Mouse (Mus musculus): ENCODE data around the gene Snrpd3.
A peak's percentile ranks its signal among the peaks of the same experiment; 100 is the strongest.
"Not testable (repeated sequence)": the region's sequence is repeated elsewhere in the genome, so short reads cannot be mapped to it uniquely, and the experiment has no call there.

Gene Snrpd3

DNA sequence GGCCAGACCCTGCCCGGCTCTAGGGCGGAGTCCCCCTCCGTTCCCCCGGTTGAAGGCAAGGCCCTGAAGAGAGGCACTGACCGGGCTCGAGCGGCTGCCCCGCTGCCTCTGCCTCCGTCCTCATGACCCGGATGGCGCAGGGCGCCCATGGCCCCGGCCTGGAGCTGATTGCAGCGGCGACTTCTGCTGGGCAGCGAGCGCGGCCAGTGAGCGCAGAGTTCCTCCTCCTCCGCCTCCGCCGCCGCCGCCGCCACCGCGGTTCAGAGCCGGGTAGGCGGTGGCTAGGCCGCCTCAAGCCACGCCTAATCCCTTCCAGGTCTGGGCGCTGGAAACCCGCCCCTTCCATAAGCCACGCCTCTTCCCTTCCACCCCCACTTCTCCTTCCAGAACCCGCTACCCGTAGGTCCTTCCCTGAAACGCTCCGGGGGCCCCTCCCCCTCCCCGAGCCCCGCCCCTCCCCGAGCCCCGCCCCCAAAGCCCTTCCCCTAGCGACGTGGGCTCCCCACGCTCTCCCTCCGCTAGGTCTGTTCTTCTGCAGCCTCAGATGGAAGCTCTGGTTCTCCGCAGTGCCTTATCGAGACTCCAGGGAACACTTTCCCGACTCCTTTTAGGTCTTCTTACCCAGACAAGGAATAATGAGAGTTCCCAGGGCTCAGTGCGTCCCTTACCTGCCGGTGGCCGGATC, at the start of gene Snrpd3:
Gene Snrpd3, plus strand, starts transcription at position 479 of the 685 bp plus-strand sequence.
- peak; percentile 95 for DNase-seq

DNA sequence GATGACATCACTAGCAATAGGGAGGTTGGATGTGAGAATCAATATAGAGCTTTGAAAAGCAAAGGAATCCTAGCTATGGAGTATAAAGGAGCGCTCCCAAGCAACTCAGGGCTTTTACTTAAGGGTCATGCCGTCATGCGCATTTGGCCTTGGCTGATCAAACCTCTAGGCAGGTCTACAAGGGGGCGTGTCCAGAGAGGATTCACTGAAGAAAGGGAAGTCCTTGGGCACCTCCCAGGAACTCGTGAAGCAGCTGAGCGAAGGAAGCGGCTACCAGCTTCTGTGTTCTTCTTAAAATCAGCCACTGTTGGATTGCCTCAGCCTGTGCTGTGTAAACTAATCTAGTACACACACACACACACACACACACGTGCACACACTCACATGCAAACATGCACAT, 43.9 kb upstream of the Snrpd3 start:
- DNase-seq, result no peak

DNA sequence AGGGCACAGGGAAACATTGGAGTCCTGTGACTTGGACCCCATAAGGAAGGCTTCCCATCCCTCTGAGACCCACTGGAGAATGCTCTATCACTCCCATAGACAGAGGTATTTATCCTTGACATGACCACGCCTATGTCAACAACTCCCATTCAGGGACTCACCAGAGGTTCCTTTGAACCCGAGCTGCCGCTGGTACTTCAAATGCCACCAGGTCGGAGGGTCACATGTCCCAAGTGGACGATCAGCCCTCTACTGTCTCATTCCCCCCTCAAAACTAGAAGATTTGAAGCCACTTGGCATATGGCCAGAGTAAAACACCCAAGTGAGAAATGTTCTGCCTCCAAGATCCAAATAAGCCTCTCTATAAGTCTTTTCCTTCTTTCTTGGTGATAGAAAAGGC, 42.8 kb upstream of the Snrpd3 start:
- DNase-seq, result no peak

DNA sequence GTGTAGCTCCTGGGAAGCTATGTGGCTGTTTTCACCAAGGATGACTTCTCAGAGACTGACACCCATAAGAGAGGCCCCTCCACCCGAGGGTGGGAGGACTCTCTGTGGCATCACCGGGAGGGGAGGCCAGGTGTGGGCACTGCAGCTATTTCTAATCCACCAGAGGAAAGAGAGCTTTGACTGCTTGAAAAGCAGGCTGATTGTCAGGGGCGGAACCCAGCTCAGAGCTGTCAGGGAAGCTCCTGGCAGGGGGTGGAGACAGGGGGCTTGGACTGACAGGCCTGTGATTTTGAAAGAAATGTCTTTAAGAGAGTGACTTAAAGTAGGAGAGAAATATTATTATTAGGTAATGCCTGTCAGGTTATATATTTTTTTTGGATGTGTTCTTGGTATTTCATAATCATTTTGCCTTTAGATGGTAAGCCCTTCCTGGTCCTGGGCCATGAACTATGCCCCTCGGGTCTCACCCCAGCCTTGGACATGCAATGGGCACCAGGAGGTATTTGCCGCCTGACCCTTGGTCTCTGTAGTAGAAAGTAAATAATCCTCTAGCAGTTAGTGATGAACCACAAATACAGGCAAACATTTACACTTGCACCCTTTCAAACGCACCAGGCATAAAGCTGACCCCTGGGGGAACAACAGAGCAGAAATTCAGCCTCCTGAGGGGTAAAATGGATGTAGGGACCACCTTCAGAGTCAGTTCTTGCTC, 42.1 kb upstream of the Snrpd3 start:
- DNase-seq, result not testable (repeated sequence)

DNA sequence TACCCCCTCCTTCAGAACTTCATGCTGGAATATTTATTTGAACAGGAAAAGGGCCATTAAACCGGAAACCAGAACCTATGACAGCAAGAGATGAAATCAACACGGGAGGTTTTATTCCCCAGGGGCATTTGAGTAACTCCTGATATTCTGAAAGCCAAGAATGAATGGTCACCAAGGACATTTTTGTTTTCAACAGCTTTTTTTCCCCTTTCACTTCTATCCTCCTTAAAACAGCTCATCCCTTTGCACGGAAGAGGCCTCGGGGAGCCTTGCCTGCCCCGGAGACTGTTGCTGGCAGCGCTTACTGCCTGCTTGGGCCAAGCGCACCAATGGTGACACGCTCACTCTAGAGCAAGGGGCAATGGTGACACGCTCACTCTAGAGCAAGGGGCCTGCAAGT, 40.3 kb upstream of the Snrpd3 start:
- no peak for DNase-seq

DNA sequence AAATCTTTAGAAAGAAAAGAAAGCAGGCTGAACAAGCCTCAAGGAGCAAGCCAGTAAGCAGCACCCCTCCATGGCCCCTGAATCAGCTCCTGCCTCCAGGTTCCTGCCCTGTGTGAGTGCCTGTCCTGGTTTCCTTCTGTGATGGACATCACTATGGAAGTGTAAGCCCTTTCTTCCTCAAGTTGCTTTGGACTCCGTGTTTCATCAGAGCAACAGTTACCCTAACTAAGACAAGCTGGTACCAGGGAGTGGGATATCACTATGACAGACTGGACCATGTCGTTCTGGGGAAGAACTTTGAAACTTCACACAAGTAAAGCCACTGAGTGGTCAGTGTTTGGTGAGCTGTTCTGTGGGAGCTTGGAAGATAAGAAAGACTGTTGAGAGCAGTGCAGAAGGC, 37.4 kb upstream of the Snrpd3 start:
- DNase-seq, result no peak

DNA sequence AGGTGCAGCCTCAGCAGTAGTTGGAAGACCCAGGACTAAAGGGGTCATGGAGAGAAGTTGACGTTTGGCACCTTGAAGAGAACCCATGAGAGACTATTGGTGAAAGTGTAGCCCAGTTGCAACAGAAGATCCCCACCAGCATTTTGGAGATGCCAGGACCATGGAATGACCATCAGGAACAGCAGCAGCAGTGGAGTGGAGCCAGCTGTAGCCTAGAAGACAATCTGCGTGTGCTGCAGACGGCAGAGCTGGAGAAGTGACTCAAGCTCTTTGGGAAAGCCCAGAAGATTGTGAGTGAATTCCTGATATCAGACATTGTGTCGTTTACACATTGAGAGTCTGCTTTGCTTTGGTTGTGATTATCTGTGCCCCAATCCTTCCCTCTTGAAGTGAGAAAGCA, 35.6 kb upstream of the Snrpd3 start:
- no peak for DNase-seq

DNA sequence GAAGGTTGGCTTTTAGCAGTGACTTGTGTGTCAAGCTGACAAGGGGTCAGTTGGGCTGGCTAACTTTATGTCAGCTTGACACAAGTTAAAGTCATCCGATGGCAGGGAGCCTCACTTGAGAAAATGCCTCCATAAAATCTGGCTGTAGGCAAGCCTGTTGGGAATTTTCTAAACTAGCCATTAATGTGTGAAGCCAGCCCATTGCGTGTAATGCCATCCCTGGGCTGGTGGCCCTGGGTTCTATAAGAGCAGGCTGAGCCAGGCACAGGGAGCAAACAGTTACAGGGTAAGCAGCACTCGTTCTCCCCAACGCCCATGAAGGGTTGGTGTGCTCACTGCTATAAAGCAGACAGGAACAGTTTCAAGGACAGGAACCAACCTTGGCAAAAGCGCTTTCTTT, 35.1 kb upstream of the Snrpd3 start:
- DNase-seq, result no peak

DNA sequence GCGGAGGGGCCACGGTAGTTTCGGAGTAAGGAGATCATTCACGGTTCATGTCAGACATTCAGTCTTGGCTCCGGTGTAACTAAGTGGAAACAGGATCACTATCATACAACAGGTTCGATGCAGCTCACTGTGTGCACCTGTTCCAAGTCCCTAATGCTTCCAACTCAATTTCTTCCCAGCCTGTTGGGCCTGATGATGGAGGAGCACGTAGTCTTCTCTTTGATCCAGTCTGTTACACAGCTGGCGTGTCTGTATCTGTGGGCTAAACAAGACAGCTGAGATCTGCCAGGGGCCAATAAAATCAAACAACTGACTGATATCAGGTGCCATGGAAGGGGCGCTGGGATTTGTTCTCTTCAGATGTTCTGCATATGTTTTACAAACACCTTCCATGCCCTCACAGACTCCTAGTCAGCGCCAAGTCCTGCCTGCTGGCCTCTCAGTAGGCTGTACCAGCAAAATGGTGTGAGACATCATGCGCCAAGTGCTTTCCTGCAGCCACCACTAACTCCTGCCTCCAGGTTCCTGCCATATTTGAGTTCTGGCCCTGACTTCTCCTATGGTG, 34.4 kb upstream of the Snrpd3 start:
- no peak for DNase-seq

DNA sequence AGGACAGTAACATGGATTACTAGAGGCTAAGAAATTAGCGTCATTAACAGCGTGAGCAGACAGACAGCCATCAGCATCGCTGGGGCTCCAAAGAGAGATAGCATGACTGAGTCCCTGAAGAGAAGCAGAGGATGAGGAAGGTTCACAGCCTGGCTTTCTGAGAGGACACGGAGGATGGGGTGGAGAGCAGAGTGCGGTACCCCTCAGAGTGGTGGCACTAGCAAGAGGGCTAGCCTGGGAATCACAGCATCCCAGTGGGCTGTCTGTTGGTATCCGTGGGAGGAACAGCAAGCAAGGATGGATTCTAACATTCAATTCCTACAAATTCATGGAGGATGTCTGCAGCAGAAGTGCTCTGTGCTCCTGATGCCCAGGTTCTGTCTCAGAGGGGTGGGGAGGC, 33.3 kb upstream of the Snrpd3 start:
- DNase-seq, result no peak

DNA sequence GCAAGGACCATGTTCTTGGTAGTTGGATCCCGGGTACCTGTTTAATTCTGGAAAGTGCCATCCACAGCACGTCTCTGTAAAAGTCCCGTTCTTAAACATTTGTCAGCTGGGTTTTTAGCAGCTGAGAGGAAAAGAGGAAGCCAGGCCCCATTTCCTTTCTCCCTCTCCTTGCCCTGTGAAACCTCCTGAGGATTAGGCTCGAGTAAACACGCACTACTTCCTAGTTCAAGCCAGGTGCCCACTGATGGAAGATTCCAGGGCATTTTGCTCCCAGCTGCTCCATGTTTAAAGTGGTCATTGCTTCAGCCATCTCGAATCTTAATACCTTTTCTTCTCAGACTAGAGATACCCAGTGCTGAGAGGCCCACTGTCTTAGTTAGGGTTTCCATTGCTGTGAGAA, 32.6 kb upstream of the Snrpd3 start:
- DNase-seq, result no peak

DNA sequence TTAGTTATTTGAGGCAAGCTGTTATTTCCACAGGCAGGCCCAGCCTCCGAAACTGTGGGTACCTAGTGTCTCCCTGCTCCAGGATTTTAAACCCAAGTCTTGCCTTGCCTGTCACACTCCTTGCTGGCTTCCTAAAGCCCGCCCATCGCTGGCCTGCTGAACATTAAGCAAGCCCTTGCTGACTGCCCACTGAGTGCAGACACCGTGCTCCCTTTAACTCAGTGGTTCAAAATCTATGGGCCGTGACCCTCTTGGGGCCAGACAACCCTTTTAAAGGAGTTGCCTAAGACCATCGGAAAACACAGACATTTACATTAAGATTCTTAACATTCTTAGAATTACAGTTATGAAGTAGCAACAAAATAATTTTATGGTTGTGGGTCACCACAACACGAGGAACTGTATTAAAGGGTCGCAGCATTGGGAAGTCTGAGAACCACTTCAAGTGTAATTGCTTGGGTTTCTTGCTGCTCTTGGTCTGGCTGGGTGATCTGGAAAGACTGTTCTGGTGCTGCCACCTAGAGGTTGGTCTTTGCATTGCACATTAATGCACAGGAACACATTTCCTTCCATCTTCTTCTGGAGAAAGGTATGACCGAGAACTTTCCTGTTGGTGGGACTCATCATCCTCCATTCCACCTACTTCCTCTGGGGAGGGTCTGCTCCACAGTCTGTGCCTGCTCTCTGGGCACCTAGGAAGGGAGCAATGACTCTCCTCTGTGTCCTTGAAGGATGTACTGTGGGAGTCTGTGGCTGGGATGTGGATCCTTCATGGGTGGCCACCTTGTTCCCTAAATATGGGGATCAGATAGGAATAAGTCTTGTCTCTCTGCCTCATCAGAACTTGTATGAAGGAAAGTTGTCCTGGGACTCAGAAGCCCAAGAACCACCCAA, 31.0 kb upstream of the Snrpd3 start:
- peak; percentile 77 for DNase-seq

DNA sequence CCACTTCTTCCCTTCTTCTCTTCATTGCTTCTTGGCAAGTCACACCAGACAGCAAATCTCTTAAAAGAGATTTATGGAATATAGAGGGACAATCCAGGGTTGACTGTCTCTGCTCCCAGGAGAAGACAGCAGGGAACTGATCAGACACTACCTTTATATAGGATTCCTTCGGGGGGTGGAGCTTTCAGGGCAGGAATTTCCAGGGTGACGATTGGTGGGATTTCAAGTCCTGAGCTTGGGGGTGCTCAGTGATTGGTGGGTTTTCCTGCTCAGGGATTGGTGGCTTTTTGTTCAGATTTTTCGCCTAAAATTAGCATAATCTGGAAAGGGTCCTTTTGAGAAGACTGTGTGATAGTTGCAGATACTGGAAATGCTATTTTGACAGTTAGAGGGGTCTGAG, 30.2 kb upstream of the Snrpd3 start:
- no peak for DNase-seq

DNA sequence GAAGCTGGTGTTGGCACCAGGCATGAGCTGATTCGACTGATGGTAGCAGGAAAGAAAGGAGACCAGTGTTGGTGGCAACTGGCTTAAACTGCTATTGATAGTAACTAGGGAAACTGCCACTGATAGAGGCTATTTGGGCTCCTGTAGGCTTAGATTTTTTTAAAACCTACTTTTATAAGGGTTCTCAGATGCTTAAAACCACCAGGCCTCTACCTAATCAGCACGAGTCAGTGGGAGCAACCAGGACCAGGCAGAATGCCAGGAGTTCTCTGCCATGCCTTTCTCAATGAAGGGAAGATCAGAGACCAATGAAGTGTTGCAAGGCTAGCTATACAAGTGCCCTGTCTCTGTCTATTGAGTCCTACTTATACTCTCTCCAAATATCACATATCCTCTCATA, 27.8 kb upstream of the Snrpd3 start:
- DNase-seq, result no peak

DNA sequence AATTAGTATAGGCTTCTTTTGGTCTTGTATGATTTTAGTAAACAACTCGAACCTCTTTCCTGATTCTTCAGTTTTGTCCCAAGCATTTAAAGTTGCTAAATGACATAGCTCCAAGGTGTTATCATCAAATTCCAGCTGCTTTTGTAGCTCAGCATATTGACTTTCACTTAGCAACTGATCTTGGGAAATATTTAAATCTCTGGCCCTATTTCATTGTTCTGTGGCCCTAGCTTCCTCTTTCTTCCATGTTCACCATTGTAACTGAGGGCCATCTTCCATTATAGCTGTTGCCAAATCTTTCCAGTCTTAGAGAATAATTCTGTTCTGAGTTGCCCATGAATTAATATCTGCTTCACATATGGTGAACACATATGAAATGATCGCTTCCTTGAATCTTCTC, 26.6 kb upstream of the Snrpd3 start:
- DNase-seq, result no peak

DNA sequence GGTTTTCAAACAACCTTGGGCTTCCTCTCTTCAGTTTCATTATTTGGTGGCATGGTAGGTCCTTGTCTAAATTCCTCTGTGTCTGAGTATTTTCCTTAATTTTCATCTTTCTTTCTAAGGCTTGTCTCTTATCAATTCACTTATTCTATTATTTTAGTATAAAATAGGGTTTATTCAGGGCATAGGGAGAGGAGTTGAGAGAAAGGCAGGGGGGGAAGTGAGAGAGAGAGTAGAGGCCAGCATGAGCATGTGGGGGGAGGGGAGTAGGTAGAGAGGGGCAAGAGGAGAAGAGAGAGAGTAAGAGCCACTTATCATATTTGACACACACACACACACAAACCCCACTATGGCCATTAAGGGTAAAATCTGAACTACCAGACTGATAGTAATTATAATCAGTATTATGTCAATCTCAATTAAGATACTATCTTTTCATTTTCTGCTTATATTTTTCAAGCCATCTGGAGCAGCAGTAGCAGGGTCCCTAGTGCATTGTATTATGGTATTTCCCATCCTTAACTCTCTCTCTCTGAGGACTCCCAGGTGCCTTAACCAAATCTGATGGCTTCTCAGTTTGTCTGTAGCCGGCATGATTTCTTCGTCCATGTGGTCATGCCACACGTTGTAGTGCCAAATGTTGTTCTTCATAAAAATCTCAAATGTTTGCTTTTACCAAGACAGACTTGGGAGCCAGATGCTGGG, 26.0 kb upstream of the Snrpd3 start:
- no peak for DNase-seq

DNA sequence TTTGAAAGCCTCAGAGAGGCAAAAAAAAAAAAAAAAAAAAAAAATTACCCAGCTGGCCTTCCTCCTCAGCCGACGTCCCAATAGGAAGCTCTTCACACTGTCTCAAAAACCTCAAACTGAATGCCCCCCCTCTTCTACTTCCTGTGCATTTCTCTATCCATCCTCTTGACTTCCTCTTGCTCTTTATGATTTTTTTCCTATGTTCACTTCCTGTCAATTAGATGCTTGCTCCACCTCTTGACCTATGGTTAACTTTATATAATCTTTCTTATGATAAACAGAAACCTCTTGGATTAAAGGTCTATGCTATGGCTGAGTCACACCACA, 25.5 kb upstream of the Snrpd3 start:
- peak; percentile 38 for DNase-seq

DNA sequence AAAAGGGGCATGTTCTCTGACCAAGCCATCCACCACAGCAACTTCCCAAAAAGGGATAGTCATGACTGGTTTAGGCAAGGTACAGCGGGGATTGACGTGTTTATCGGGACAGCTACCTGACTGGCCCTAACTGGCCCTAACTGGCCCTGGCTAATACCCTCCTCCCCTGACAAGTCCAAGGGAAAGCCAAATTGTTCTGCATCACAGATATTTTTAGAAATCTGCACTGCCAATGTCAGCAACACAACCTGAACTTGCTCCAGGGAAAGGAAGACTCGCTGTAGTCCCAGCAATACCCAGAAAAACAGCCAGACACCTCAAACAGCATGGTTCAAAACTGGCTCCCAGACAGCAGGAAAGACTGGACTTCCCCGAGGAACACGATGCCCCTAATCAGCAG, 22.0 kb upstream of the Snrpd3 start:
- no peak for DNase-seq

DNA sequence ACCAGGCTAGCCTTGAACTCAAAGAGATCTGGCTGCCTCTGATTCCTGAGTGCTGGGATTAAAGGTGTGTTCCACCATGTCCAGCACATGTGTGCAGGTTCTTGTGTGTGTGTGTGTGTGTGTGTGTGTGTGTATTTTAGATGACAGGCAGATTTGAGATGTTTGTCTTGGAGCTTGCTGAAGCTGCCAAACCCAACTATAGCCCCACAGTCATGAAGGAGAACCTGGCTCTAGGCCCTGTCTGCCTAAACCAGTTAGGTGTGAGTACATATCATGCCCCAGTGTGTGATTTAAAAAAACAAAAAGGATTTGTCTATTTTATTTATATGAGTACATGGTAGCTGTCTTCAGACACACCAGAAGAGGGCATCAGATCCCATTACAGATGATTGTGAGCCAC, 21.4 kb upstream of the Snrpd3 start:
- no peak for DNase-seq

DNA sequence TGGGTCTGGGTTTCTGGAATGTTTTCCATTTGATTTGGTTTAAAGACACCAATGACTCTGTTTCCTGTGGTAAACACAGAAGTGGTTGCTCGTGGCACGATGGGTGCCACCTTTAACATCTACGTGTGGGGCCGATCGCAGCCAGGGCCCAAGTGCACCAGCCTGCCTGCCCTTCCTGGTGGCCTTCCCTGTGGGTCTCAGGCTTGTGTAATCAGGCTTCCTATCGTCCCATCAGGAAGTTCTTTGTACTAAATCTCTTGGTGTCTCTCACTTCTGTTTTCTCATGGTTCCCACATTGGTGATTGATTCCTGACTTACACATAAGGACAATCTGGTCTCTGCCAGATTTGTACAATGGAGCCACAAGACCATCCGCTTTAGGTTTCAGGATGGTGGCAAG, 18.1 kb upstream of the Snrpd3 start:
- not testable (repeated sequence) for DNase-seq

DNA sequence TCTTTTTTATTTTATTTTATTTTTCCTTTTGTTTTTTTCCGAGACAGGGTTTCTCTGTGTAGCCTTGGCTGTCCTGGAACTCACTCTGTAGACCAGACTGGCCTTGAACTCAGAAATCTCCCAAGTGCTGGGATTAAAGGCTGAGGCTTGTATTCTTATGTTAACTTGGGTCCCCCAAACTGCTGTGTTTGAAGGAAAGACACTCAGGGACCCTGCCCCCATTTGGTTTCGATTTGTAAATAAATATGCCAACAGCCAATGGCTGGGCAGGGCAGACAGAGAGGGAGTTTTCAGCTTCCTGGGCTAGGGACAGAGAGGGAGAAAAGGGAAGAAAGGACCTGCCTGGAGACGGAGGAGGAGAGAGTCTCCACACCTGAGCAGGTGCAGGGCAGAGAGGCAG, 17.6 kb upstream of the Snrpd3 start:
- no peak for DNase-seq

DNA sequence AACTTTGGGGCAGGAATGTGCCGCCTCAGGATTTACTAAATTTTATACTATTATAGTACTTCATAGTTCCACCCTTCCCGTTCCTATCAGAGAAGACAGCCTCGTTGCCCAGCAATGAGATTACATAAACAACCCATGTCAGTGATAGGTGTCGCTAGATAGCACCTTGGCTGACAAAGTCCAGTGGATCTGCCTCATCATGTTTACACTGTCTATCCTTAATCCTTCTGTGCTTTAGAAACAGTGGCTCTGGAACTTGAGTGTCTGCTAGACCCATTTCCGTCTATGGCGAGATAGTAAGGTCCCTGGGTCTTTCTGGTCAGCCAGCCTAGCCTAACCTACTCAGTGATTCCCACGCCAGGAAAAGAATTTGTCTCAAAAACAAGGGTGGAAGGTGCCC, 17.0 kb upstream of the Snrpd3 start:
- DNase-seq, result no peak

DNA sequence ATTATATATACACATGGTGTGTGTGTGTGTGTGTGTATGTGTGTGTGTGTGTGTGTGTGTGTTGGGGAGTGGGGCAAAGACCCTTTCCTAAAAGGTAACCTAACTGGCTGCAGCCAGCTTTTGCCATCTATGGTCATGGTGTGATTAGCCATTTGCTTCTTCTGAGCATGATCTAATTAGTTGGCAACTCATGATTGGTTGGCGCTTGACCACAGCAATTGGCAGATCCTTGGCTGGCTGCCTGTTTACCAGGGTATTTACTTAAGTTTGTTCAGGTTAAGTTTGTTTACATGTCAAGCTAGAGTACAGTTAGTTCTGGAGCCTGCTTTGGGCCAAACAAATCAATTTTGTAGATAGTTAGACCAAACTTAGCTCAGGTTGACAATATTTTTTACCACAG, 15.7 kb upstream of the Snrpd3 start:
- no peak for DNase-seq
